Mouse (Mus musculus) gastrocnemius, postnatal 4 days (tissue): ENCODE data around the gene Appl2. TPM values are rescaled to one million over a fixed set of nuclear protein-coding genes. Genes with fewer than 3 reads are reported as not detected.

Experiments used
- DNase-seq, 2 experiments: peaks; one replicate each; pipeline ENCODE4 v3.0.0; 2021 to 2022; ENCODE audit warnings: low spot score in 2 of 2, mixed read lengths in 2 of 2
- total RNA-seq, 2 experiments: library from RNA; stranded (reverse); gene quantifications; 2 replicates each; pipeline ENCODE4 v1.2.3; 2021

Gene Appl2
- total RNA-seq, 2 experiments from 2014 or later, result 32.8 to 45.6 TPM

DNA sequence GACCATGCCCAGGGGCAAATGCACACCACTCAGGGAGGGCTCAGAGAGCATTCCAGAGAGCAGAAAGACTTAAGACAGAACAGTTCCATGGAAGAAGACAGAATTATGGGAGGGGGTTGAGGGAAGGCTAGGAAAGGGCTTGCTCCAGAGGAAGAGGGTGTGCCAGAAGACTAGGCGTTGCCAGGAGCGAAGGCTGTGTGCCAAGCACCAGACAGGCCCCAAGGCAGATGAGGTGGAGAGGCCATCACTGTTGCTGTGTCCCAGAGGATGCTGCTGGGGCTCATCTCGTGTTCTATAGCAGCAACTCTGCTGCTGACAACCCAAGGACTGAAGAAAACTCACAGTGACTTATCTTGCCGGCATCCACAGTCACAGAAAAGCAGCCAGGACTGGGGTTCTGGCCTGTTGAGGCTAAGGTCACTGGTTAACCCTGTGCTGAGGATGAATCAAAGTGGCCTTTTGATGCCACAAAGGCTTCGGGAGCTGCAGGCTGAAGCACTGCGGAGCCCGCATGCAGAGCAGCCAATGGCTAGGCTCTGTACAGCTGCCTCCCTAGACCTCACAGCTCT lies 15.6 kb downstream of the Appl2 start:
- no peak for DNase-seq

- DNase-seq, result no peak
Observed at GRCm38 (mm10) chr10:83631775-83632174, 16.8 kb downstream of the Appl2 start.

DNA sequence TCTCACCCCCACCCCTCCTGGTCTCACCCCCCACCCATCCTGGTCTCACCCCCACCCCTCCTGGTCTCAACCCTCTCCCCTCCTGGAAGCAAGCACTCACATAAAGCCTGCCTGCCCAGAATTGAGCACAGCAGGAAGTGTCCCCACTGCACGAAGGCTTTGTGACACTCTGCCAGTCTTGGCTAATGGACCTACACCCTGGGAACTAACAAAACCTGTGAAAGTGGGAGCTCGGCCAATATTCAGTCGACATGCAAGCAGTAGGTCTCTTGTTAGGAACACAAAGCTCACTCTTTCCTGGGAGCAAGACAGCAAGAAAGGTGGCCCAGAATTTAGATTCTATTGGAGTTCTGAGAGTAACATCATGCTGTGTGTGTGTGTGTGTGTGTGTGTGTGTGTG lies 17.6 kb downstream of the Appl2 start:
- DNase-seq, result no peak

DNA sequence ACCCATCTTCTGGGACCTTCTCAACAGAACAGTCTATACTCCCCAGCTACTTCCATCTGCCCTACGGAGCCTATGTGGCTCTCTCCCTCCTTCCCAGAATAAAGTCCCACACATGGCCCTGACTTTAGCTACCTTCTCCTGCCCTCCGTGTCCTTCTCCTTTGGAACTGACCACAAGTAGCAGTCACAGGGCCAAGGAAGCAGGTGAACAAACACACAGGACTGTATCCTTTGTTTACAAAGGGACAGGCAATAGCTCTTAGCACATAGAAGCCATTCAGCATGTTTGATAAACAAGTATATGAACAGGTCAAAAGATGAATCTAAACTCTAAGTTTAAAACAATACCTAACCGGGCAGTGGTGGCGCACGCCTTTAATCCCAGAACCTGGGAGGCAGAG lies 18.7 kb downstream of the Appl2 start:
- no peak for DNase-seq

DNA sequence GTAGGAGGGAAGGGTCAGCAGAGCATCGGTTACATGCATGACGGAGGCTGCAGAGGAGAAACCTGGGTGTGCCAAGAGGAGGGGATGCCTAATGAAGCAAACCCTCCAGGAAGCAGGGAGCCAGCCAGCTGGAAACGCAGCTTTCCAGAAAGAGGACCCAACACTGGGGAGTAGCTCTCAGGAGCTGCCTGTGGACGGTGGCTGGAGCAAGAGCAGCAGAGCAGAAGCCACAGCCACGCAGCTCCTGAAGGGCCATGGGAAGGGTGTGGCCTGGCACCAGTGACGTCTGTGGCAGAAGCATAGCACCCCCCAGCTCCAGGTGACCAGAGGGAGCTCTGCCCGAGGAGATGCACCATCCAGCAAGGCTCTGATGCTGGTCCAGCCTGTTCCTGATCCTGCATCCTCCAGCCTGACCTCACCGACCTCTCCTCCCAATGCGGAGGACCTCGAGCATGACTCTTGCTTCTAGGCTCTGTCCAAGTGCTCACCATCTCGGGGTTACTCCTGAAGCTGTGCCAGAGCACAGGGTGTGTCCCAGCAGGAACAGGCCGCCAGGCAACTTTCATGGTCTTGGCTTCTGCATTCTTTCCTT lies 19.3 kb downstream of the Appl2 start:
- no peak for DNase-seq

DNA sequence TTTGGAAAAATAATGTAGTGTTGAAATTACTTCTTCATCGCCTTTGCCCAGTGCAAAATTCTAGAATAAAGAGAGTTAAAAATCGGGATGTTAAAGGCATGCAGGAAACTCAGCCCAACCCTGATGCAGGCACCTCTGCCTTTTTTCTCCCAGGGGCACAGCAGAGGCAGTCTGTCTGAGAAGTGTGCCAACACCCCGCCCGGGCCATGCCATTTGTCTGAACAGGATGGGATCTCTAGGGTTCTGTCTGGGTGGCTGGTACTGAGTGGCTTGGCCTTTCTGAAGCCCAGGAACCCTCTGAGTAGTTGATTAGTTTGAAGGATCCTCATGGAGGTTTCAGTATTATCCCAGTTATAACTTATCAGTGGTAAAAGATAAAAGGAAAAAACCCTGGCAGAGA lies 20.3 kb downstream of the Appl2 start:
- no peak for DNase-seq

- DNase-seq, result no peak
Observed at GRCm38 (mm10) chr10:83627113-83627687, 21.3 kb downstream of the Appl2 start.

DNA sequence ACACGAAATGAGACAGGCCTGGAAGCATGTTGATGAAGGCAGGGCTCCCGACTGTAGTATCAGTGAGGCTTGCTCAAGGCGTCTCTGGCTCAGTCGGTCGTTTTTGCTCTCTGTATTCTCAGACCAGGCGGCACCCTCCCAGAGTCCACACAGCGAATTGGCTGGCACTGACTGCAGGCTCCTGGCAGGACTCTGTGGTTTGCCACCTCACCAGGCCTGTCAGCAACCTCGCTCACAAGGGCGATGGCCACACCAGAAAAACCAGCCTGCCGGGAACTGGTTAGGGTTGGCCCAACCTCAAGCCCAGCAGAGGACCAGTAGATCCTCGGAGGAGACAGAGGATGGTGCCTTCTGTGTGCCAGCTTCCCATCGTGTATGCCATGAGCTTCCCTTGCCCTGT lies 23.7 kb downstream of the Appl2 start:
- DNase-seq, result no peak

DNA sequence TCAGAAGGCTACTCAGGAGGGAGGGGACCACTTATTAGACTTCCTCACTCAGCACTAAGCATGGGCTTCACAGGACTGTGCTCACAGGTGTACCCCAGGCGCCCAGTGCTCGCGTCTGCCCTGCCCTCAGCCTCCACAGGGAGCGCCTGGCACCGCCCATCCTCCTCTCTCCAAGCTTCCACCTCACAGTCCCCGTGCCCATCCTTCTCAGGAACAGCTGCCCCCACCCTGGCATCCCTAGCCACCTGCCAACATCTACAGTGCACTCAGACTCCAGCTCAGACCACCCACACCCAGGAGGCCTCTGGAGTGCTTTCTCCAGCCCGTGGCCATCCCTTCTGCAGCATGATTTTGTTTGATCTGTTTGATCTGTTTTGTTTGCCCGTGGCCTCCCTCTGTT lies 24.5 kb downstream of the Appl2 start:
- no peak for DNase-seq

DNA sequence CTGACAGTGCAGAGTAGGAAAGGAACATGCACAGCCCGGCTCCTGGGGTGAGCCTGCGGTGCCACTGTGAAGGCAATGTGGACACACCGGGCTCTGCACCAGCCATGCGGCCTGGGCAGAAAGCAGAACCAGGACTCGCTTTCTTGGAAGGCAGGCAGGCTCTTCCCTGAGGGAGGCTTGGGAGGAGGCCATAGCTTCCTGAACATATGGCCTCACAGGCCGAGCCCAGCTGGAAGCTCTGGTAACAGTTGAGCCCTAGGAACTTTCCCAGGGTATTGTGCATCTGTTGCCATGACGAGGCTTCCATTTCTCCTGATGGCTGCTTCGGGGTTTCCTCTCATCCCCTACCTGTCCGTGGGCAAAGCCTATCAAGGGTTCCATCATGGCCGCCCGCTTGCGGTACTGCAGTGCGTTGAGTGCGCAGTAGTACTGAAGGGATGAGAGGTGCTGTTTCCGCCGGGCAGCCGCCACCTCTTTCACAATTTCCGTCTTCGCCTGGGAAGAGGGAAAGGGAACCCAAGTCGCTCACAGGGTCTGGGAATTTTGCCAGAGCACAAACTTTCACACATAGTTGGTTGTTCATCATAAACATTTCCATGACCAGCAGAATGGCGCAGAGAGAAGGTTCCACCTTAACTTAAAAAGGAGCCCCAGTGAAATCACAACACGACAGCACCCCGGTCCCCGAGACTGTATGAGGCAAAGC lies 28.0 kb downstream of the Appl2 start:
- DNase-seq, result no peak

- DNase-seq, result peak in 1 of 2 experiments; percentile 41
Observed at GRCm38 (mm10) chr10:83618819-83619440, 29.6 kb downstream of the Appl2 start.

- DNase-seq, result no peak
Observed at GRCm38 (mm10) chr10:83617366-83617765, 31.2 kb downstream of the Appl2 start.

DNA sequence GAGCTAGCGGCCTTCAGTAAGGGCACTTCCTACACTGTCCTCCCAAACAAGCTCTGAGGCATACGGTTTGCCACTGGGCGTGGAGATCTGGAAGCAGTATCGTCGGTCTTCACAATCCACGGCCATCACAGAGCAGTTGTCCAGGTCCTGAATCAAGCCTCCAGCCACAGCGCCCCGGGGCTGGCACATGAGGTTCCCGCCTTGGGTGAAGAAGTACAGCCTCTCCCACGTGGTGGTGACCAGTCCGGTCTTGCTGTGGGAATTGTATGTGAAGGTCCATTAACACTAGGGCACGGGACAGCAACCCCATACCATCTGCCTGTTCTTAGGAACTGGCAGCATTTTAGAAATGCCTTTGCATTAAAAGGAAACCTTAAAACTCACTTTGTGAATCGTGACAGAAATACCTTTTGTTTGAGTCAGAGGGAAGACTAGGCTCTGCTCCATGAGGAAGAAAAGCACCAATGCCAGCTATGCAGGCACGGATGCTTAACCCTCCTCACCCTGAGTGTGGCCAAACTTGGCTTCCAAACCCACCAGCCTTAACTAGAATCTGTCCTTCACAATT lies 35.8 kb downstream of the Appl2 start:
- no peak for DNase-seq

DNA sequence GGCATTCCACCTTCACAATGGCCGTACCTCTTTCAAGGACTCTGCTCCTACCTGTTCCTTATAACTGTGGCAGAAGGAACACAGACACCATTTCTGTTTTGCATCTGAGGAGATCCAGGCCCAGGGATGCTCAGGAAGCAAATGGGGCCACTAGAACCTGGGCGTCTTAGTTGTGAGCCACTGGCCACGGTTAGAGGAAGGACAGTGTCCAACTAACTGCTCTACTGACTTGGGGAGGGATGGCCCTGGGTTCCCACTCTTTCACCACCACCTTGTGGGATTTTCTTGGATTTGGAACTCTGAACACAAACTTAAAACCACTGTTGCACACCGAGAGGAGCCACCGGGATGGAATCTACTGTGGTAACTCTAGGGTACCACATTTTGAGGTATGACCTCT lies 36.7 kb downstream of the Appl2 start:
- no peak for DNase-seq

DNA sequence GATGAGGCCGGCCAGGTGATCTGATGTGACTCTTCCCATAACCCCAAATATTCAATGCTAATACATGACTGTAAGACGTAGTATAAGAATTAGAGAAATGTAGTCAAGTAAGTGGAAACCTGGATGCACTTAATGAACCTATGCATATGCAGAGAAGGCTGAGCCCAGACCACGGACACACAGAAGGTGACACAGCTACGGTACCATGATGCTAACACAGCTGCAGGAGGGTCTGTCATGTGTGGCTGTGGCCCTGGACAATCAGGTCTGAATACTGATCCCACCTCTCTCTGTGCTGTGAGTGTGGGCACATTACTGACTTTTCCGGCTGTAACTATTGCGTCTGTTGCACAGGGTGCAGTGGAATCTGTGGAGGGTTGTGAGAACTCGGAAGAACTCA lies 38.0 kb downstream of the Appl2 start:
- no peak for DNase-seq

DNA sequence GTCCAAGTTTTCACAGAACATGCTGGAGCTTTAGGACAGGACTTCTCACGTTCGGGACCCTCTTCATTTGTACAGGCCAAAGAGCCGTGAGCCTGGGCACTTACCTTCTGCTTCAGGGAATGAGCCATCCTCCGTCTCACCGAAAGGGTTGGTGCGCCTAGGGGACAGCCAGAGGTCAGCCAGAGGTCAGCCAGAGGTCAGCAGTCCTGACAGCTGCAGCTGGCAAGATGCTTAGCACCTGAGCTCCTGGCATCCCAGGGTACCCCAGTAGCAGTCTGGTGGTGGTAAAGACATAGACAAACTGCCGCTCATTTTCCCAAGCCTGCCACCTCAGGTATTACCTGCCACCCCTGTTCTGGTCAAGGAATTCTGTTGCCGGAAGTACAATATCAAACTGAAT lies 39.9 kb downstream of the Appl2 start:
- DNase-seq, result no peak

- DNase-seq, result no peak
Observed at GRCm38 (mm10) chr10:83607111-83607510, 41.4 kb downstream of the Appl2 start.

GRCm38 (mm10) chr10:83605637-83606183 lies 42.8 kb downstream of the Appl2 start:
- no peak for DNase-seq

DNA sequence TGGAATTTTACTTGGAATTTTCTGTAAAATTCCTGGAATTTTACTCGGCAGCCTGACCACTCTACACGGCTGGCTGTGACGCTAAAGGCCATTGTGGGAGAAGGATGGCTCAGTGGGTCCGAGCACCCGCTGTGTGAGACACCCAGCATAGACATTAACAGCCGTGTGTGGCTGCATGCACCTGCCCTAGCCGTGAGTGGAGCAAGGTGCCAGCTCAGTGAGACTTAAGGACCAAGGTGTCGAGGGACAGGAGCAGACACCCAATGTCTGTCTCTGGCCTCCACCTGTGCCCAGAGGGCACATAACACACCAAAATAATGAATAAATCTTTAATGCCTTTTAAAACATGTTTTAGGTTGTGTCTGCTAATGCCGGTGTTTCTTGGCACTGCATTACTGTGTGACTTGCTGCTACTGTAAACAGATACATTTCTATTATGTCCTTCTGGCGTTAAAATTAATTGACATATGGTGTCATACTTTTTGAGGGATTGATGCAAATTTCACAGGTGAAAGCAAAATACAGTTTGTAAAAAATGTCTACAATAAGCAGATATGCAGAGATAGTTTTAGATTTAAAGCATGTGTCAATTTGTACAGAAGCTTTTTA lies 44.5 kb downstream of the Appl2 start:
- DNase-seq, result no peak

DNA sequence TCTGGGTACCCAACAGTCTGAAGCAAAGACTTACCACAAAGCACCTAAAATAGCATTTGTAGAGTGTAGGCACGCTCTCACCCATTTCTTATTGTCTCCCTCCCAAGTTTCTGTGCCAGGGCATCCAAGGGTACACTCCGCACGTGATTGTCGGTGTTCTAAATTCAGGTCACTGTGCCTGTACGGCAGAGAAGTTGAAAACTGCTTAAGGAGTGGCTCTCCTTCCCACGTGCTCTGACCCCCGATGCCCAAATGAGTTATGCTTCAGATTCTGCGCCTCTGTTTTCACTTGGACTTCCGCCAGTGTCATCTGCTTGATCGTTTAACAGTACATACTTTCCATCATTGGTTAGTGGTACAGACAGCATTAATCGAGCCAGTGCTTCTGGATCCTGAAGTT lies 47.9 kb downstream of the Appl2 start:
- peak in 1 of 2 experiments; percentile 32 for DNase-seq

- DNase-seq, result no peak
Observed at GRCm38 (mm10) chr10:83594526-83594925, 54.0 kb downstream of the Appl2 start.
